Mouse (Mus musculus): ENCODE results near the gene Metrnl. TPM values are rescaled to one million over a fixed set of nuclear protein-coding genes. Genes with fewer than 3 reads are reported as not detected.

Gene Metrnl
- polyA plus RNA-seq, 1 experiment from 2014 or later: 3.7 TPM

- Histone ChIP-seq H3K4me1 (ENCODE audit: control insufficient read depth, insufficient read depth, low read length) (no peaks in the 10 kb centered on the region), H3K36me3 (ENCODE audit: control insufficient read depth, insufficient read depth, low read length) (no peaks in the 10 kb centered on the region), H3K27me3 (replicated peaks; ENCODE audit: control insufficient read depth, insufficient read depth, low read length) (no peaks in the 10 kb centered on the region), H3K9ac (ENCODE audit: low read length) (no peak overlapping the region), H3K4me2 (ENCODE audit: low read length) (no peak overlapping the region), H3K27ac (ENCODE audit: low read depth, low read length) (no peak overlapping the region), H3K4me3 (ENCODE audit: low read depth, low read length) (no peak overlapping the region), H3K9me3 (replicated peaks; ENCODE audit: control insufficient read depth, low read length) (no peaks in the 10 kb centered on the region)
- WGBS: 94% methylated on average over 6 of the region's 6 CpGs
- ATAC-seq (no peak), DNase-seq (ENCODE audit: low spot score) (no peak)
Observed at GRCm38 (mm10) chr11:121712987-121713386, 11.6 kb downstream of the Metrnl start.

GRCm38 (mm10) chr11:121713569-121713968 lies 12.2 kb downstream of the Metrnl start:
- no peak for ATAC-seq
- no peaks in the 10 kb centered on the region for H3K27me3 ChIP-seq (replicated peaks; ENCODE audit: control insufficient read depth, insufficient read depth, low read length)
- H3K9ac ChIP-seq (ENCODE audit: low read length): no peak overlapping the region
- no peak overlapping the region for H3K4me2 ChIP-seq (ENCODE audit: low read length)
- H3K27ac ChIP-seq (ENCODE audit: low read depth, low read length): no peak overlapping the region
- no peak overlapping the region for H3K4me3 ChIP-seq (ENCODE audit: low read depth, low read length)
- DNase-seq (ENCODE audit: low spot score): no peak
- 90% methylated on average over 2 of the region's 2 CpGs for WGBS
- no peaks in the 10 kb centered on the region for H3K9me3 ChIP-seq (replicated peaks; ENCODE audit: control insufficient read depth, low read length)
- no peaks in the 10 kb centered on the region for H3K4me1 ChIP-seq (ENCODE audit: control insufficient read depth, insufficient read depth, low read length)
- no peaks in the 10 kb centered on the region for H3K36me3 ChIP-seq (ENCODE audit: control insufficient read depth, insufficient read depth, low read length)

GRCm38 (mm10) chr11:121714745-121715485 lies 13.6 kb downstream of the Metrnl start:
- H3K9me3 ChIP-seq (replicated peaks; ENCODE audit: control insufficient read depth, low read length): no peaks in the 10 kb centered on the region
- DNase-seq (ENCODE audit: low spot score): no peak
- H3K4me2 ChIP-seq (ENCODE audit: low read length): no peak overlapping the region
- no peaks in the 10 kb centered on the region for H3K36me3 ChIP-seq (ENCODE audit: control insufficient read depth, insufficient read depth, low read length)
- ATAC-seq: no peak
- WGBS: 90% methylated on average over 2 of the region's 2 CpGs
- H3K4me3 ChIP-seq (ENCODE audit: low read depth, low read length): no peak overlapping the region
- H3K27me3 ChIP-seq (replicated peaks; ENCODE audit: control insufficient read depth, insufficient read depth, low read length): no peaks in the 10 kb centered on the region
- no peaks in the 10 kb centered on the region for H3K4me1 ChIP-seq (ENCODE audit: control insufficient read depth, insufficient read depth, low read length)
- H3K9ac ChIP-seq (ENCODE audit: low read length): no peak overlapping the region
- H3K27ac ChIP-seq (ENCODE audit: low read depth, low read length): no peak overlapping the region

GRCm38 (mm10) chr11:121717724-121718123 lies 16.4 kb downstream of the Metrnl start:
- ATAC-seq (no peak), DNase-seq (ENCODE audit: low spot score) (no peak)
- Histone ChIP-seq H3K9me3 (replicated peaks; ENCODE audit: control insufficient read depth, low read length) (no peaks in the 10 kb centered on the region), H3K27ac (ENCODE audit: low read depth, low read length) (no peak overlapping the region), H3K4me2 (ENCODE audit: low read length) (no peak overlapping the region), H3K4me3 (ENCODE audit: low read depth, low read length) (no peak overlapping the region), H3K36me3 (ENCODE audit: control insufficient read depth, insufficient read depth, low read length) (no peaks in the 10 kb centered on the region), H3K4me1 (ENCODE audit: control insufficient read depth, insufficient read depth, low read length) (no peaks in the 10 kb centered on the region), H3K9ac (ENCODE audit: low read length) (no peak overlapping the region), H3K27me3 (replicated peaks; ENCODE audit: control insufficient read depth, insufficient read depth, low read length) (no peaks in the 10 kb centered on the region)
- 65% methylated on average over 6 of the region's 6 CpGs for WGBS

GRCm38 (mm10) chr11:121720752-121721151 lies 19.4 kb downstream of the Metrnl start:
- H3K36me3 ChIP-seq (ENCODE audit: control insufficient read depth, insufficient read depth, low read length): no peaks in the 10 kb centered on the region
- no peak overlapping the region for H3K4me3 ChIP-seq (ENCODE audit: low read depth, low read length)
- no peaks in the 10 kb centered on the region for H3K27me3 ChIP-seq (replicated peaks; ENCODE audit: control insufficient read depth, insufficient read depth, low read length)
- 98% methylated on average over 3 of the region's 3 CpGs for WGBS
- no peaks in the 10 kb centered on the region for H3K9me3 ChIP-seq (replicated peaks; ENCODE audit: control insufficient read depth, low read length)
- no peak for ATAC-seq
- no peak for DNase-seq (ENCODE audit: low spot score)
- no peak overlapping the region for H3K9ac ChIP-seq (ENCODE audit: low read length)
- no peak overlapping the region for H3K27ac ChIP-seq (ENCODE audit: low read depth, low read length)
- H3K4me1 ChIP-seq (ENCODE audit: control insufficient read depth, insufficient read depth, low read length): no peaks in the 10 kb centered on the region
- H3K4me2 ChIP-seq (ENCODE audit: low read length): no peak overlapping the region

GRCm38 (mm10) chr11:121722434-121722833 lies 21.1 kb downstream of the Metrnl start:
- no peak overlapping the region for H3K4me2 ChIP-seq (ENCODE audit: low read length)
- DNase-seq (ENCODE audit: low spot score): no peak

GRCm38 (mm10) chr11:121726625-121727024 lies 25.3 kb downstream of the Metrnl start:
- no peaks in the 10 kb centered on the region for H3K27me3 ChIP-seq (replicated peaks; ENCODE audit: control insufficient read depth, insufficient read depth, low read length)
- H3K9ac ChIP-seq (ENCODE audit: low read length): no peak overlapping the region
- 78% methylated on average over 2 of the region's 2 CpGs for WGBS
- H3K27ac ChIP-seq (ENCODE audit: low read depth, low read length): no peak overlapping the region
- DNase-seq (ENCODE audit: low spot score) (no peak), ATAC-seq (no peak)
- H3K4me1 ChIP-seq (ENCODE audit: control insufficient read depth, insufficient read depth, low read length): no peaks in the 10 kb centered on the region
- H3K4me3 ChIP-seq (ENCODE audit: low read depth, low read length): no peak overlapping the region
- no peak overlapping the region for H3K4me2 ChIP-seq (ENCODE audit: low read length)
- H3K36me3 ChIP-seq (ENCODE audit: control insufficient read depth, insufficient read depth, low read length): no peaks in the 10 kb centered on the region
- no peaks in the 10 kb centered on the region for H3K9me3 ChIP-seq (replicated peaks; ENCODE audit: control insufficient read depth, low read length)

More at GRCm38 (mm10) chr11:121722434-121722833, 21.1 kb downstream of the Metrnl start:
- Histone ChIP-seq H3K36me3 (ENCODE audit: control insufficient read depth, insufficient read depth, low read length) (no peaks in the 10 kb centered on the region), H3K27ac (ENCODE audit: low read depth, low read length) (no peak overlapping the region), H3K9me3 (replicated peaks; ENCODE audit: control insufficient read depth, low read length) (no peaks in the 10 kb centered on the region), H3K9ac (ENCODE audit: low read length) (no peak overlapping the region), H3K4me1 (ENCODE audit: control insufficient read depth, insufficient read depth, low read length) (no peaks in the 10 kb centered on the region), H3K4me3 (ENCODE audit: low read depth, low read length) (no peak overlapping the region), H3K27me3 (replicated peaks; ENCODE audit: control insufficient read depth, insufficient read depth, low read length) (no peaks in the 10 kb centered on the region)
- no peak for ATAC-seq
- 76% methylated on average over 2 of the region's 2 CpGs for WGBS

GRCm38 (mm10) chr11:121734184-121734583 lies 32.8 kb downstream of the Metrnl start:
- DNase-seq (ENCODE audit: low spot score) (no peak), ATAC-seq (no peak)
- no peak overlapping the region for H3K9ac ChIP-seq (ENCODE audit: low read length)
- no peak overlapping the region for H3K4me3 ChIP-seq (ENCODE audit: low read depth, low read length)
- no peaks in the 10 kb centered on the region for H3K4me1 ChIP-seq (ENCODE audit: control insufficient read depth, insufficient read depth, low read length)
- no peak overlapping the region for H3K27ac ChIP-seq (ENCODE audit: low read depth, low read length)
- no peak overlapping the region for H3K4me2 ChIP-seq (ENCODE audit: low read length)
- H3K36me3 ChIP-seq (ENCODE audit: control insufficient read depth, insufficient read depth, low read length): no peaks in the 10 kb centered on the region
- no peaks in the 10 kb centered on the region for H3K27me3 ChIP-seq (replicated peaks; ENCODE audit: control insufficient read depth, insufficient read depth, low read length)
- WGBS: 65% methylated on average over 1 of the region's 1 CpGs
- H3K9me3 ChIP-seq (replicated peaks; ENCODE audit: control insufficient read depth, low read length): no peaks in the 10 kb centered on the region

GRCm38 (mm10) chr11:121734892-121735291 lies 33.5 kb downstream of the Metrnl start:
- H3K9me3 ChIP-seq (replicated peaks; ENCODE audit: control insufficient read depth, low read length): no peaks in the 10 kb centered on the region
- no peak for DNase-seq (ENCODE audit: low spot score)
- 17% methylated on average over 1 of the region's 1 CpGs for WGBS
- no peak overlapping the region for H3K9ac ChIP-seq (ENCODE audit: low read length)
- no peak overlapping the region for H3K4me3 ChIP-seq (ENCODE audit: low read depth, low read length)
- H3K27ac ChIP-seq (ENCODE audit: low read depth, low read length): no peak overlapping the region
- no peak overlapping the region for H3K4me2 ChIP-seq (ENCODE audit: low read length)
- H3K4me1 ChIP-seq (ENCODE audit: control insufficient read depth, insufficient read depth, low read length): no peaks in the 10 kb centered on the region
- no peaks in the 10 kb centered on the region for H3K36me3 ChIP-seq (ENCODE audit: control insufficient read depth, insufficient read depth, low read length)
- H3K27me3 ChIP-seq (replicated peaks; ENCODE audit: control insufficient read depth, insufficient read depth, low read length): no peaks in the 10 kb centered on the region
- no peak for ATAC-seq
